Mouse (Mus musculus): ENCODE measurements around the gene Lrrc8d. TPM values are rescaled to one million over a fixed set of nuclear protein-coding genes. Genes with fewer than 3 reads are reported as not detected.

Gene Lrrc8d
- total and polyA plus RNA-seq, 3 experiments = 7.0 to 26.1 (median 16.6) TPM

DNA sequence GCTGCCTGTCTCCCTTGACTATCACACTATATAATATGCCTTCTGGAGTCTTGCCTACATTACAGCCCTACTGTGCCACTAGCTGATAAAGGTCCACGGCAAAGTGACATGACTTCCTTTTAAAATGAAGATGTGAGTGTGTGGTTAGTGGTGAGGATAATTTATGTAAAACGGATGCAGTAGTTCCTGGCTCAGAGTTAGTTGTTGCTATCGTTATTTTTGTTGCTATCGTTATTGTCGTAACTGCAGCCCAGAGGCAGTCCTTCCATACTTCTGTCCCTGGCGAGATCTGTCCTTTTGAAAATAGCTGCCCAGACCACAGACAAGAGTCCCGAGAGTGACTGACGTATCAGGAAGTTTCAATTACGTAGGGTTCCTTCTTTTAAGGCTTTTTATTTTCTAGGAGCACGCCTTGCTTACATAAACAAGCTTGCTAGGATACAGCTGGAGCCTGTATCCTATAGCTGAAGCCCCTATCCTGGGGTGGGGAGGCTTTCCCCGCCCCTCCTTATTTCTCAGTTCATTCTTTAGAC lies 18.4 kb downstream of the Lrrc8d start (continued):
- TF ChIP-seq MXI1 (IDR thresholded peaks at IDR 0.05; ENCODE audit: low read depth, low read length) (no peak), CTCF (conservative IDR thresholded peaks at IDR 0.05 in 1 of 2, IDR thresholded peaks at IDR 0.05 in 1 of 2; ENCODE audit: low read depth in 2 of 2, low read length in 2 of 2) (no peak), ETS1 (conservative IDR thresholded peaks at IDR 0.05; ENCODE audit: low read depth, low read length) (peak; percentile 72), EP300 (IDR thresholded peaks at IDR 0.05; ENCODE audit: low read length) (0 out of 2 replicates have a peak, but pooled peaks have one; percentile 43), KAT2A (IDR thresholded peaks at IDR 0.05; ENCODE audit: insufficient replicate concordance, low read length) (0 out of 2 replicates have a peak, but pooled peaks have one; percentile 8), IRF4 (IDR thresholded peaks at IDR 0.05; ENCODE audit: low read depth, low read length) (peak; percentile 79), MAX (IDR thresholded peaks at IDR 0.05; ENCODE audit: low read length) (peak; percentile 62; the same call in 1 of the 2 replicates), NRF1 (IDR thresholded peaks at IDR 0.05; ENCODE audit: low read depth, low read length) (no peak), MEF2A (IDR thresholded peaks at IDR 0.05; ENCODE audit: borderline replicate concordance, low read depth, low read length) (peak; percentile 82), ELF1 (IDR thresholded peaks at IDR 0.05; ENCODE audit: low read depth, low read length) (peak; percentile 52; the same call in 1 of the 2 replicates), ZKSCAN1 (IDR thresholded peaks at IDR 0.05; ENCODE audit: borderline replicate concordance, low read depth, low read length) (no peak), TBP (conservative IDR thresholded peaks at IDR 0.05; ENCODE audit: low read depth, low read length) (0 out of 2 replicates have a peak, but pooled peaks have one; percentile 39), RCOR1 (conservative IDR thresholded peaks at IDR 0.05; ENCODE audit: low read depth, low read length) (peak; percentile 69; the same call in 1 of the 2 replicates), HCFC1 (IDR thresholded peaks at IDR 0.05; ENCODE audit: low read depth, low read length) (peak; percentile 40; the same call in 1 of the 2 replicates)

DNA sequence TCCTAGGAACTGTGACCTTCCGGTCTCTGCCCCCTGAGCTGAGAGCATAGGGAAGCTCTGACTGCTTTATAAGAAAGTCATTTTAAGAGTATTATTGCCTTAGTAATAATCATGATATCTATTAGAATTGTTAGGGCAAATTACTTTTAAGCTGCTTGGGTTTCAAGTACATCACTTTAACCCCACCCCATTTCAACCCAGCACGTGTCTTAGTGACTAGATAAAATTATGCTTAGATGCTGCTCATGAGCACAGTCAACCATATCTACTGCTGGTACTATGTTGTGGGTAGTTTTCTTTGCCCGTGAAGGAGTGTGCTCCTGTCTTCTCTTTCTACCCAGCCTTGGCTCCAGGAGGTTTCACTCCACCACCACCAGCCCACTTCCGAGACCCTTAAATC lies 21.5 kb downstream of the Lrrc8d start:
- Histone ChIP-seq H3K4me2 (ENCODE audit: insufficient read depth, low read depth, poor library complexity, severe bottlenecking) (no peak overlapping the region), H3K9me3 (replicated peaks; ENCODE audit: low read length) (peaks cover 10% of the 10 kb centered on the region), H3K36me3 (replicated peaks in 1 of 2; ENCODE audit: control insufficient read depth in 1 of 2, insufficient read depth in 1 of 2, low read length in 1 of 2) (peaks cover 37 to 61% of the 10 kb centered on the region in 2 experiments), H3K27me3 (replicated peaks) (no peaks in the 10 kb centered on the region), H3K9ac (ENCODE audit: insufficient read depth, low read depth) (no peak overlapping the region), H3K4me3 (replicated peaks in 1 of 3; ENCODE audit: low read depth in 2 of 3, low read length in 2 of 3, poor library complexity in 1 of 3) (no peak overlapping the region), H3K27ac (ENCODE audit: insufficient read depth, low read depth) (no peak overlapping the region), H3K79me2 (replicated peaks; ENCODE audit: control insufficient read depth, extremely low read depth, insufficient read depth, poor library complexity, severe bottlenecking) (peaks cover 49% of the 10 kb centered on the region), H3K4me1 (ENCODE audit: control insufficient read depth in 1 of 2, insufficient read depth in 2 of 2) (peaks cover 13 to 42% of the 10 kb centered on the region in 2 experiments)
- dilution Hi-C loops (cut with MboI; ENCODE audit: extremely low pct_ligation_motif_present, extremely low pct_unique_long_range_greater_than_20kb, low sequenced_read_pairs) = no loop called here
- DNase-seq (ENCODE audit: extremely low read depth) = no peak
- in situ Hi-C loops (cut with MboI; ENCODE audit: low pct_ligation_motif_present, low pct_unique_long_range_greater_than_20kb, low sequenced_read_pairs) = no loop called here
- TF ChIP-seq IRF4 (IDR thresholded peaks at IDR 0.05; ENCODE audit: low read depth, low read length) = no peak
- no peak for TF ChIP-seq CHD2 (IDR thresholded peaks at IDR 0.05; ENCODE audit: low read length)
- TF ChIP-seq SMC3 (IDR thresholded peaks at IDR 0.05; ENCODE audit: low read depth, low read length) = no peak
- TF ChIP-seq ZC3H11A (IDR thresholded peaks at IDR 0.05; ENCODE audit: low read depth, low read length) = no peak
- no peak for TF ChIP-seq POLR2A (IDR thresholded peaks at IDR 0.05; ENCODE audit: low read depth, low read length)
- TF ChIP-seq MAZ (IDR thresholded peaks at IDR 0.05; ENCODE audit: low read depth, low read length) = no peak
- no peak for TF ChIP-seq MYC (IDR thresholded peaks at IDR 0.05; ENCODE audit: low read depth, low read length)
- TF ChIP-seq PAX5 (IDR thresholded peaks at IDR 0.05; ENCODE audit: low read length) = no peak
- no peak for TF ChIP-seq RCOR1 (conservative IDR thresholded peaks at IDR 0.05; ENCODE audit: low read depth, low read length)
- no peak for TF ChIP-seq MAFK (IDR thresholded peaks at IDR 0.05; ENCODE audit: insufficient replicate concordance, low read length)
- no peak for TF ChIP-seq ETS1 (conservative IDR thresholded peaks at IDR 0.05; ENCODE audit: low read depth, low read length)
- TF ChIP-seq POLR2AphosphoS2 (IDR thresholded peaks at IDR 0.05; ENCODE audit: low read depth, low read length) = no peak
- no peak for TF ChIP-seq NRF1 (IDR thresholded peaks at IDR 0.05; ENCODE audit: low read depth, low read length)
- no peak for TF ChIP-seq NELFE (IDR thresholded peaks at IDR 0.05; ENCODE audit: low read depth, low read length)
- no peak for TF ChIP-seq ZMIZ1 (IDR thresholded peaks at IDR 0.05; ENCODE audit: low read depth, low read length)
- no peak for TF ChIP-seq EP300 (IDR thresholded peaks at IDR 0.05; ENCODE audit: low read length)
- no peak for TF ChIP-seq GABPA (IDR thresholded peaks at IDR 0.05; ENCODE audit: insufficient replicate concordance, low read depth, low read length)
- TF ChIP-seq TCF12 (IDR thresholded peaks at IDR 0.05; ENCODE audit: low read depth, low read length) = no peak

Measured in CH12.LX (cell line).